Mouse (Mus musculus): ENCODE results near the gene Smad3. TPM values are rescaled to one million over a fixed set of nuclear protein-coding genes. Genes with fewer than 3 reads are reported as not detected.
A peak's percentile ranks its signal among the peaks of the same experiment; 100 is the strongest.

Gene Smad3
- polyA plus RNA-seq, 1 experiment from 2014 or later: 17.5 TPM

GRCm38 (mm10) chr9:63787086-63787485, 29.3 kb upstream of the Smad3 start:
- 35% methylated on average over 2 of the region's 2 CpGs for WGBS
- H3K27me3 ChIP-seq (replicated peaks): no peaks in the 10 kb centered on the region
- no peak for ATAC-seq (ENCODE audit: insufficient read depth, low FRiP score, low read depth)

GRCm38 (mm10) chr9:63786026-63786670, 28.4 kb upstream of the Smad3 start:
- WGBS: 18% methylated on average over 5 of the region's 5 CpGs
- peaks cover 32% of the 10 kb centered on the region for H3K4me1 ChIP-seq

More at GRCm38 (mm10) chr9:63787086-63787485, 29.3 kb upstream of the Smad3 start:
- Histone ChIP-seq H3K9me3 (no peaks in the 10 kb centered on the region), H3K4me3 (replicated peaks) (no peak overlapping the region), H3K36me3 (no peaks in the 10 kb centered on the region), H3K9ac (no peak overlapping the region), H3K4me1 (peaks cover 35% of the 10 kb centered on the region), H3K27ac (no peak overlapping the region), H3K4me2 (no peak overlapping the region)

GRCm38 (mm10) chr9:63785492-63785891, 27.7 kb upstream of the Smad3 start:
- no peak for ATAC-seq (ENCODE audit: insufficient read depth, low FRiP score, low read depth)

More at GRCm38 (mm10) chr9:63786026-63786670, 28.4 kb upstream of the Smad3 start:
- no peak overlapping the region for H3K4me2 ChIP-seq
- no peaks in the 10 kb centered on the region for H3K9me3 ChIP-seq
- no peaks in the 10 kb centered on the region for H3K36me3 ChIP-seq
- H3K4me3 ChIP-seq (replicated peaks): no peak overlapping the region
- H3K9ac ChIP-seq: no peak overlapping the region
- ATAC-seq (ENCODE audit: insufficient read depth, low FRiP score, low read depth): peak; percentile 57; the same call in 1 of the 2 replicates
- H3K27ac ChIP-seq: no peak overlapping the region
- no peaks in the 10 kb centered on the region for H3K27me3 ChIP-seq (replicated peaks)

GRCm38 (mm10) chr9:63784597-63784996, 26.8 kb upstream of the Smad3 start:
- no peaks in the 10 kb centered on the region for H3K9me3 ChIP-seq
- H3K9ac ChIP-seq: no peak overlapping the region
- H3K36me3 ChIP-seq: no peaks in the 10 kb centered on the region
- peaks cover 40% of the 10 kb centered on the region for H3K4me1 ChIP-seq
- 70% methylated on average over 3 of the region's 3 CpGs for WGBS
- H3K27ac ChIP-seq: no peak overlapping the region
- H3K4me3 ChIP-seq (replicated peaks): no peak overlapping the region
- ATAC-seq (ENCODE audit: insufficient read depth, low FRiP score, low read depth): no peak
- H3K27me3 ChIP-seq (replicated peaks): no peaks in the 10 kb centered on the region
- no peak overlapping the region for H3K4me2 ChIP-seq

More at GRCm38 (mm10) chr9:63785492-63785891, 27.7 kb upstream of the Smad3 start:
- no peaks in the 10 kb centered on the region for H3K36me3 ChIP-seq
- H3K27ac ChIP-seq: no peak overlapping the region
- no peak overlapping the region for H3K9ac ChIP-seq
- no peak overlapping the region for H3K4me3 ChIP-seq (replicated peaks)
- no peak overlapping the region for H3K4me2 ChIP-seq
- no peaks in the 10 kb centered on the region for H3K27me3 ChIP-seq (replicated peaks)
- no peaks in the 10 kb centered on the region for H3K9me3 ChIP-seq
- H3K4me1 ChIP-seq: peaks cover 32% of the 10 kb centered on the region
- 54% methylated on average over 5 of the region's 5 CpGs for WGBS

GRCm38 (mm10) chr9:63782744-63783143, 24.9 kb upstream of the Smad3 start:
- Histone ChIP-seq H3K4me2 (no peak overlapping the region), H3K4me3 (replicated peaks) (no peak overlapping the region), H3K36me3 (no peaks in the 10 kb centered on the region), H3K27ac (no peak overlapping the region), H3K4me1 (peaks cover 37% of the 10 kb centered on the region), H3K9me3 (no peaks in the 10 kb centered on the region), H3K9ac (no peak overlapping the region), H3K27me3 (replicated peaks) (no peaks in the 10 kb centered on the region)
- peak; percentile 44; the same call in 1 of the 2 replicates for ATAC-seq (ENCODE audit: insufficient read depth, low FRiP score, low read depth)
- WGBS: 31% methylated on average over 4 of the region's 4 CpGs

GRCm38 (mm10) chr9:63781714-63782464, 24.1 kb upstream of the Smad3 start:
- Histone ChIP-seq H3K9ac (no peak overlapping the region), H3K4me2 (no peak overlapping the region), H3K9me3 (no peaks in the 10 kb centered on the region), H3K4me1 (peaks cover 31% of the 10 kb centered on the region), H3K27ac (no peak overlapping the region), H3K4me3 (replicated peaks) (no peak overlapping the region), H3K36me3 (no peaks in the 10 kb centered on the region), H3K27me3 (replicated peaks) (no peaks in the 10 kb centered on the region)
- ATAC-seq (ENCODE audit: insufficient read depth, low FRiP score, low read depth): peak; percentile 19; the same call in 1 of the 2 replicates
- 65% methylated on average over 7 of the region's 7 CpGs for WGBS

GRCm38 (mm10) chr9:63779950-63780887, 22.4 kb upstream of the Smad3 start:
- Histone ChIP-seq H3K4me1 (peaks cover 23% of the 10 kb centered on the region), H3K9ac (no peak overlapping the region), H3K4me2 (no peak overlapping the region), H3K36me3 (no peaks in the 10 kb centered on the region), H3K4me3 (replicated peaks) (no peak overlapping the region), H3K9me3 (no peaks in the 10 kb centered on the region), H3K27me3 (replicated peaks) (no peaks in the 10 kb centered on the region), H3K27ac (peak overlapping the region; percentile 64)
- whole genome bisulfite sequencing: 20% methylated on average over 17 of the region's 17 CpGs
- ATAC-seq (ENCODE audit: insufficient read depth, low FRiP score, low read depth): peak; percentile 15; the same call in 1 of the 2 replicates

GRCm38 (mm10) chr9:63776735-63777134, 18.9 kb upstream of the Smad3 start:
- Histone ChIP-seq H3K27me3 (replicated peaks) (no peaks in the 10 kb centered on the region), H3K9ac (no peak overlapping the region), H3K4me1 (peaks cover 33% of the 10 kb centered on the region), H3K36me3 (no peaks in the 10 kb centered on the region), H3K4me2 (no peak overlapping the region), H3K4me3 (replicated peaks) (no peak overlapping the region), H3K27ac (no peak overlapping the region), H3K9me3 (no peaks in the 10 kb centered on the region)
- no peak for ATAC-seq (ENCODE audit: insufficient read depth, low FRiP score, low read depth)
- 72% methylated on average over 3 of the region's 3 CpGs for WGBS

GRCm38 (mm10) chr9:63774854-63775483, 17.2 kb upstream of the Smad3 start:
- peak overlapping the region; percentile 24; the same call in 1 of the 2 replicates for H3K4me2 ChIP-seq
- 36% methylated on average over 6 of the region's 6 CpGs for WGBS

GRCm38 (mm10) chr9:63772452-63772851, 14.7 kb upstream of the Smad3 start:
- no peak for ATAC-seq (ENCODE audit: insufficient read depth, low FRiP score, low read depth)
- Histone ChIP-seq H3K4me2 (no peak overlapping the region), H3K4me1 (peaks cover 23% of the 10 kb centered on the region; the same call in 1 of the 2 replicates), H3K27ac (peak overlapping the region; percentile 55), H3K27me3 (replicated peaks) (no peaks in the 10 kb centered on the region), H3K36me3 (no peaks in the 10 kb centered on the region), H3K9me3 (no peaks in the 10 kb centered on the region), H3K9ac (no peak overlapping the region), H3K4me3 (replicated peaks) (no peak overlapping the region)
- WGBS: 25% methylated on average over 10 of the region's 10 CpGs

More at GRCm38 (mm10) chr9:63774854-63775483, 17.2 kb upstream of the Smad3 start:
- no peak overlapping the region for H3K9ac ChIP-seq
- H3K4me3 ChIP-seq (replicated peaks): no peak overlapping the region
- peak; percentile 84 for ATAC-seq (ENCODE audit: insufficient read depth, low FRiP score, low read depth)
- no peaks in the 10 kb centered on the region for H3K27me3 ChIP-seq (replicated peaks)
- H3K36me3 ChIP-seq: no peaks in the 10 kb centered on the region
- H3K4me1 ChIP-seq: peaks cover 26% of the 10 kb centered on the region
- H3K27ac ChIP-seq: peak overlapping the region; percentile 76
- H3K9me3 ChIP-seq: no peaks in the 10 kb centered on the region

GRCm38 (mm10) chr9:63771676-63772075, 13.9 kb upstream of the Smad3 start:
- Histone ChIP-seq H3K4me2 (no peak overlapping the region), H3K36me3 (no peaks in the 10 kb centered on the region), H3K4me3 (replicated peaks) (no peak overlapping the region), H3K9ac (no peak overlapping the region), H3K9me3 (no peaks in the 10 kb centered on the region), H3K27me3 (replicated peaks) (no peaks in the 10 kb centered on the region), H3K4me1 (peaks cover 23% of the 10 kb centered on the region; the same call in 1 of the 2 replicates), H3K27ac (peak overlapping the region; percentile 55)
- no peak for ATAC-seq (ENCODE audit: insufficient read depth, low FRiP score, low read depth)
- WGBS: 33% methylated on average over 5 of the region's 5 CpGs

Measured in stomach, embryonic 15.5 days (tissue).